Mouse (Mus musculus): ENCODE results near the gene Fam205a1.

DNA sequence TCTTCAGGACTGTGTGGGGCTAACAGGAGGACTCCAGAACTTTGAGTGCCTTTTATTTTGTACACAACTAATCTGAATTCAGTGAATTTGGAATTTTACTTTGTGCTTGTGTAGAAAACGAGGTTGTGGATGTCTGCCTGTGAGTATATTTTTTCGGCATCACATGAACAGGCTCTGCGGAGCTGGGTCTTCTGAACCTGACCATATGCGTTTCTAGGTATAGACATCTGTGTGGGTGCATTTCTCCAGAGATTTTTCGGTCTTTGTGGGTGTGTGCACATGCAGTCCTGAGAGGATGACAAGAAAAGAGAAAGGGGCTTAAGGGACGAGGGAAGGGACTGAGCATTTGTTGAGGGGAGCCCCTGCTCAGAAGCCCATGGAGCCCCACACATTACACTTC lies 33.2 kb upstream of the Fam205a1 start:
- TF ChIP-seq EP300 (IDR thresholded peaks at IDR 0.05; ENCODE audit: insufficient read depth, low read depth, low read length) (no peak), CTCF (IDR thresholded peaks at IDR 0.05; ENCODE audit: low read depth, low read length) (no peak)

Data from ES-Bruce4 (cell line).